Mouse (Mus musculus) adrenal gland, adult (tissue): ENCODE measurements around the gene Gm17124.
"Not testable (repeated sequence)": the region's sequence is repeated elsewhere in the genome, so short reads cannot be mapped to it uniquely, and the experiment has no call there.

ENCODE experiments used
- DNase-seq, 2 experiments: peaks; one replicate each; pipeline ENCODE4 v3.0.0; 2022 to 2023; ENCODE audit warnings: low spot score in 1 of 2; ENCODE audit not compliant: inconsistent age in 2 of 2

Gm17124 gene

GRCm38 (mm10) chr14:42599782-42600181 is at the start of gene Gm17124:
Gene Gm17124 (minus strand): TSS chr14:42599882.
- not testable (repeated sequence) for DNase-seq

GRCm38 (mm10) chr14:42641817-42642216 is 42.1 kb upstream of the Gm17124 start, which contains the start of gene Gm3633:
Gene Gm3633 (minus strand): TSS chr14:42641917.
- not testable (repeated sequence) for DNase-seq
